Mouse (Mus musculus) forebrain, embryonic 15.5 days (tissue): Measurements from ENCODE around the gene Exoc3l2. TPM values are rescaled to one million over a fixed set of nuclear protein-coding genes. Genes with fewer than 3 reads are reported as not detected.
A peak's percentile ranks its signal among the peaks of the same experiment; 100 is the strongest.

ENCODE experiments used
- ATAC-seq: fragments of 200-750 bp; cut with Nextera tagmentation; replicated peaks from 2 replicates; pipeline ENCODE4 v1.8.0; 2017; ENCODE audit warnings: mild to moderate bottlenecking, moderate TSS enrichment, moderate library complexity
- H3K27ac ChIP-seq: fragments of 300-500 bp; sonication (generic); replicated peaks from 2 replicates; pipeline ENCODE4 v1.5.1; 2015; ENCODE audit warnings: mild to moderate bottlenecking, inconsistent platforms
- H3K27me3 ChIP-seq: fragments of 300-500 bp; sonication (generic); 2 replicates; pipeline ENCODE4 v1.6.1; 2015; ENCODE audit warnings: inconsistent platforms
- H3K36me3 ChIP-seq: fragments of 300-500 bp; sonication (generic); 2 replicates; pipeline ENCODE4 v1.6.1; 2015; ENCODE audit warnings: mild to moderate bottlenecking, inconsistent platforms
- H3K4me1 ChIP-seq: fragments of 300-500 bp; sonication (generic); 2 replicates; pipeline ENCODE4 v1.6.1; 2015; ENCODE audit warnings: inconsistent platforms
- H3K4me2 ChIP-seq: fragments of 300-500 bp; sonication (generic); replicated peaks from 2 replicates; pipeline ENCODE4 v1.6.1; 2015; ENCODE audit warnings: mild to moderate bottlenecking, inconsistent platforms
- H3K4me3 ChIP-seq: fragments of 300-500 bp; sonication (generic); 2 replicates; pipeline ENCODE4 v1.5.1; 2015; ENCODE audit warnings: mild to moderate bottlenecking, inconsistent platforms
- H3K9ac ChIP-seq: fragments of 300-500 bp; sonication (generic); replicated peaks from 2 replicates; pipeline ENCODE4 v1.6.1; 2015; ENCODE audit warnings: mild to moderate bottlenecking, inconsistent platforms
- H3K9me3 ChIP-seq: fragments of 300-500 bp; sonication (generic); 2 replicates; pipeline ENCODE4 v1.6.1; 2016; ENCODE audit warnings: inconsistent platforms
- WGBS: fragments of 180-500 bp; shearing (Covaris S2); methylation state at CpG from one replicate; pipeline ENCODE4 v1.1.7; 2015; ENCODE audit warnings: mixed read lengths; 5-methylcytosine and 5-hydroxymethylcytosine counted together
- polyA plus RNA-seq: library from polyadenylated mRNA; unstranded; fragments of >200 nt; fragmentation: Nextera tagmentation; extraction: Ambion mirVana; gene quantifications from 2 replicates; pipeline ENCODE4 v1.2.1, GENCODE M21; 2015

Gene Exoc3l2
- polyA plus RNA-seq, 1 experiment from 2014 or later: 0.17 TPM

- Histone ChIP-seq H3K4me1 (no peaks in the 10 kb centered on the region), H3K9ac (no peak overlapping the region), H3K27ac (no peak overlapping the region), H3K4me2 (no peak overlapping the region), H3K36me3 (peaks cover 91% of the 10 kb centered on the region), H3K4me3 (no peak overlapping the region), H3K9me3 (no peaks in the 10 kb centered on the region), H3K27me3 (no peaks in the 10 kb centered on the region)
- WGBS: 92% methylated on average over 2 of the region's 2 CpGs
- no peak for ATAC-seq
These were observed 30.7 kb upstream of the Exoc3l2 start for GRCm38 (mm10) chr7:19432475-19432874.

- Histone ChIP-seq H3K27me3 (no peaks in the 10 kb centered on the region), H3K9me3 (no peaks in the 10 kb centered on the region), H3K27ac (no peak overlapping the region), H3K4me1 (no peaks in the 10 kb centered on the region), H3K4me3 (no peak overlapping the region), H3K4me2 (no peak overlapping the region), H3K9ac (no peak overlapping the region), H3K36me3 (peaks cover 87% of the 10 kb centered on the region)
- 97% methylated on average over 2 of the region's 2 CpGs for WGBS
- no peak for ATAC-seq
These were observed 26.9 kb upstream of the Exoc3l2 start for GRCm38 (mm10) chr7:19436276-19436675.

GRCm38 (mm10) chr7:19437048-19437447, 26.1 kb upstream of the Exoc3l2 start:
- 74% methylated on average over 9 of the region's 9 CpGs for WGBS

GRCm38 (mm10) chr7:19441448-19442091, 21.6 kb upstream of the Exoc3l2 start:
- peaks cover 74% of the 10 kb centered on the region for H3K36me3 ChIP-seq
- H3K4me2 ChIP-seq: no peak overlapping the region
- 87% methylated on average over 9 of the region's 9 CpGs for WGBS
- H3K4me3 ChIP-seq: no peak overlapping the region
- no peaks in the 10 kb centered on the region for H3K27me3 ChIP-seq
- no peaks in the 10 kb centered on the region for H3K4me1 ChIP-seq
- H3K27ac ChIP-seq: no peak overlapping the region
- ATAC-seq: no peak
- no peak overlapping the region for H3K9ac ChIP-seq
- no peaks in the 10 kb centered on the region for H3K9me3 ChIP-seq

More at GRCm38 (mm10) chr7:19437048-19437447, 26.1 kb upstream of the Exoc3l2 start:
- no peak overlapping the region for H3K27ac ChIP-seq
- no peak overlapping the region for H3K9ac ChIP-seq
- H3K27me3 ChIP-seq: no peaks in the 10 kb centered on the region
- H3K4me2 ChIP-seq: no peak overlapping the region
- no peaks in the 10 kb centered on the region for H3K4me1 ChIP-seq
- peaks cover 87% of the 10 kb centered on the region for H3K36me3 ChIP-seq
- H3K4me3 ChIP-seq: no peak overlapping the region
- 0 out of 2 replicates have a peak, but pooled peaks have one; percentile 26 for ATAC-seq
- no peaks in the 10 kb centered on the region for H3K9me3 ChIP-seq

GRCm38 (mm10) chr7:19443344-19443743, 19.8 kb upstream of the Exoc3l2 start:
- Histone ChIP-seq H3K9ac (no peak overlapping the region), H3K36me3 (peaks cover 68% of the 10 kb centered on the region), H3K4me2 (no peak overlapping the region), H3K9me3 (no peaks in the 10 kb centered on the region), H3K4me1 (no peaks in the 10 kb centered on the region), H3K4me3 (no peak overlapping the region), H3K27ac (no peak overlapping the region), H3K27me3 (no peaks in the 10 kb centered on the region)
- WGBS: 43% methylated on average over 3 of the region's 3 CpGs
- 0 out of 2 replicates have a peak, but pooled peaks have one; percentile 18 for ATAC-seq

GRCm38 (mm10) chr7:19444801-19445200, 18.3 kb upstream of the Exoc3l2 start:
- peaks cover 69% of the 10 kb centered on the region for H3K36me3 ChIP-seq
- 86% methylated on average over 12 of the region's 12 CpGs for WGBS
- H3K27ac ChIP-seq: no peak overlapping the region
- no peaks in the 10 kb centered on the region for H3K4me1 ChIP-seq
- no peak overlapping the region for H3K4me3 ChIP-seq
- H3K27me3 ChIP-seq: no peaks in the 10 kb centered on the region
- no peak overlapping the region for H3K9ac ChIP-seq
- H3K4me2 ChIP-seq: no peak overlapping the region
- ATAC-seq: no peak
- no peaks in the 10 kb centered on the region for H3K9me3 ChIP-seq

GRCm38 (mm10) chr7:19447689-19448088, 15.4 kb upstream of the Exoc3l2 start:
- ATAC-seq: 0 out of 2 replicates have a peak, but pooled peaks have one; percentile 15
- Histone ChIP-seq H3K9ac (no peak overlapping the region), H3K4me2 (no peak overlapping the region), H3K27me3 (no peaks in the 10 kb centered on the region), H3K4me1 (no peaks in the 10 kb centered on the region), H3K4me3 (no peak overlapping the region), H3K9me3 (no peaks in the 10 kb centered on the region), H3K36me3 (peaks cover 58% of the 10 kb centered on the region), H3K27ac (peak overlapping the region; percentile 46; the same call in 1 of the 2 replicates)
- WGBS: 84% methylated on average over 16 of the region's 16 CpGs

GRCm38 (mm10) chr7:19449165-19449564, 14.0 kb upstream of the Exoc3l2 start:
- no peak overlapping the region for H3K4me3 ChIP-seq
- peak overlapping the region; percentile 63 for H3K27ac ChIP-seq
- ATAC-seq: 0 out of 2 replicates have a peak, but pooled peaks have one; percentile 11
- 79% methylated on average over 12 of the region's 12 CpGs for WGBS
- H3K36me3 ChIP-seq: peaks cover 51% of the 10 kb centered on the region
- H3K9ac ChIP-seq: no peak overlapping the region
- H3K4me2 ChIP-seq: no peak overlapping the region
- no peaks in the 10 kb centered on the region for H3K9me3 ChIP-seq
- no peaks in the 10 kb centered on the region for H3K4me1 ChIP-seq
- no peaks in the 10 kb centered on the region for H3K27me3 ChIP-seq

GRCm38 (mm10) chr7:19455186-19455585, 7.9 kb upstream of the Exoc3l2 start:
- WGBS: 90% methylated on average over 4 of the region's 4 CpGs
- ATAC-seq: no peak
- peaks cover 19% of the 10 kb centered on the region; the same call in 1 of the 2 replicates for H3K36me3 ChIP-seq

GRCm38 (mm10) chr7:19455819-19456495, 7.2 kb upstream of the Exoc3l2 start:
- H3K9me3 ChIP-seq: no peaks in the 10 kb centered on the region
- peaks cover 26% of the 10 kb centered on the region for H3K4me1 ChIP-seq
- no peaks in the 10 kb centered on the region for H3K27me3 ChIP-seq
- no peak overlapping the region for H3K9ac ChIP-seq
- H3K27ac ChIP-seq: no peak overlapping the region
- H3K4me2 ChIP-seq: no peak overlapping the region
- ATAC-seq: no peak
- WGBS: 76% methylated on average over 11 of the region's 11 CpGs
- peak overlapping the region; percentile 81; the same call in 1 of the 2 replicates for H3K4me3 ChIP-seq
- H3K36me3 ChIP-seq: peaks cover 14% of the 10 kb centered on the region; the same call in 1 of the 2 replicates

More at GRCm38 (mm10) chr7:19455186-19455585, 7.9 kb upstream of the Exoc3l2 start:
- Histone ChIP-seq H3K9ac (no peak overlapping the region), H3K27ac (no peak overlapping the region), H3K4me3 (no peak overlapping the region), H3K9me3 (no peaks in the 10 kb centered on the region), H3K27me3 (no peaks in the 10 kb centered on the region), H3K4me1 (peaks cover 26% of the 10 kb centered on the region), H3K4me2 (no peak overlapping the region)

GRCm38 (mm10) chr7:19456628-19457027, 6.5 kb upstream of the Exoc3l2 start:
- no peak overlapping the region for H3K27ac ChIP-seq
- 92% methylated on average over 7 of the region's 7 CpGs for WGBS
- no peak overlapping the region; the same call in 1 of the 2 replicates for H3K9ac ChIP-seq
- no peak for ATAC-seq
- H3K9me3 ChIP-seq: no peaks in the 10 kb centered on the region
- H3K36me3 ChIP-seq: peaks cover 7% of the 10 kb centered on the region; the same call in 1 of the 2 replicates
- peak overlapping the region; percentile 81 for H3K4me3 ChIP-seq
- peaks cover 26% of the 10 kb centered on the region for H3K4me1 ChIP-seq
- peak overlapping the region; percentile 95; the same call in 1 of the 2 replicates for H3K4me2 ChIP-seq
- no peaks in the 10 kb centered on the region for H3K27me3 ChIP-seq

- Histone ChIP-seq H3K27me3 (no peaks in the 10 kb centered on the region), H3K4me3 (peak overlapping the region; percentile 81), H3K9ac (peak overlapping the region; percentile 75), H3K36me3 (0 out of 2 replicates have a peak, but pooled peaks cover 4% of the 10 kb centered on the region), H3K9me3 (no peaks in the 10 kb centered on the region), H3K4me1 (peaks cover 26% of the 10 kb centered on the region), H3K4me2 (peak overlapping the region; percentile 95), H3K27ac (peak overlapping the region; percentile 88)
- 7% methylated on average over 14 of the region's 14 CpGs for WGBS
- ATAC-seq: peak; percentile 11
These were observed 5.6 kb upstream of the Exoc3l2 start for GRCm38 (mm10) chr7:19457414-19458071.
